In genomic region chr4:151024152-151024551, GRCm38 (mm10) we compare ENCODE assay signal across 24 mouse cellular contexts. TPM values are rescaled to one million over a fixed set of nuclear protein-coding genes. Genes with fewer than 3 reads are reported as not detected.
"Had no signal": no experiment of that assay in that cellular context is flagged by ENCODE, and none has a peak within 500 bp of the region (broad histone marks: within the 10 kb centered on the region; RNA-seq: fewer than 3 reads in every experiment).

No protein-coding gene starts in this region.

- ATAC-seq: intestine, postnatal 0 days had no signal

- H3K9me3 ChIP-seq: limb, embryonic 15.5 days; midbrain, embryonic 10.5 days; neural tube, embryonic 13.5 days; stomach, embryonic 15.5 days had no signal

- H3K4me2 ChIP-seq: limb, embryonic 15.5 days; lung, embryonic 14.5 days; neural tube, embryonic 13.5 days; stomach, embryonic 15.5 days had no signal

- H3K27ac ChIP-seq: kidney, postnatal 0 days; limb, embryonic 15.5 days; midbrain, embryonic 10.5 days; neural tube, embryonic 13.5 days; stomach, embryonic 15.5 days had no signal

- H3K4me3 ChIP-seq: limb, embryonic 15.5 days; midbrain, embryonic 10.5 days; neural tube, embryonic 13.5 days; stomach, embryonic 15.5 days had no signal

- H3K9ac ChIP-seq: limb, embryonic 15.5 days; lung, embryonic 14.5 days; neural tube, embryonic 13.5 days; stomach, embryonic 15.5 days had no signal

- DNase-seq: kidney, adult 9 months; kidney, postnatal 36 days; layer of hippocampus, adult 9-11 months; layer of hippocampus, postnatal 36 days; lung, embryonic 14.5 days; lung, postnatal 10 days; lung, postnatal 4 days; midbrain, embryonic 14.5 days; retina, postnatal 1 day; thymus, adult 2 months; thymus, postnatal 25 days had no signal

- H3K27me3 ChIP-seq: limb, embryonic 15.5 days; neural tube, embryonic 13.5 days; stomach, embryonic 15.5 days had no signal

- H3K36me3 ChIP-seq: stomach, embryonic 15.5 days had no signal

- H3K4me1 ChIP-seq: limb, embryonic 15.5 days; neural tube, embryonic 13.5 days; stomach, embryonic 15.5 days had no signal

RNA-seq across cellular contexts. Expression of gene Uts2, which starts 27.3 kb away (rescaled TPM):
- total RNA-seq: layer of hippocampus, adult 18-20 months; layer of hippocampus, postnatal 36 days; left cerebral cortex, adult 8-10 months; left cerebral cortex, postnatal 25 days had no signal
- polyA plus RNA-seq: intestine, postnatal 0 days; kidney, postnatal 0 days; limb, embryonic 11.5 days; limb, embryonic 15.5 days; lung, embryonic 14.5 days; midbrain, embryonic 10.5 days; midbrain, embryonic 14.5 days; spleen, adult 2 months; stomach, embryonic 15.5 days; testis, adult 2 months; urinary bladder, adult 2 months had no signal
